Mouse (Mus musculus): Measurements from ENCODE around the gene Slc16a10. TPM values are rescaled to one million over a fixed set of nuclear protein-coding genes. Genes with fewer than 3 reads are reported as not detected.

Slc16a10 gene
- polyA plus RNA-seq, 1 experiment from 2014 or later: 17.9 TPM

GRCm38 (mm10) chr10:40068595-40068994 is 73.5 kb downstream of the Slc16a10 start:
- Histone ChIP-seq H3K4me1 (ENCODE audit: control insufficient read depth in 2 of 2, insufficient read depth in 2 of 2, low read length in 2 of 2) (peaks cover 9 to 17% of the 10 kb centered on the region in 2 experiments), H3K9me3 (ENCODE audit: control insufficient read depth, low read length) (no peaks in the 10 kb centered on the region), H3K4me2 (ENCODE audit: low read length) (0 out of 2 replicates have a peak overlapping the region, but pooled peaks have one; percentile 35), H3K9ac (ENCODE audit: low read length) (no peak overlapping the region), H3K36me3 (ENCODE audit: control insufficient read depth, insufficient read depth, low read length) (no peaks in the 10 kb centered on the region), H3K27me3 (ENCODE audit: control insufficient read depth, insufficient read depth, low read length) (no peaks in the 10 kb centered on the region), H3K4me3 (ENCODE audit: control insufficient read depth in 1 of 2, insufficient read depth in 1 of 2, low read depth in 1 of 2, low read length in 2 of 2) (no peak overlapping the region), H3K27ac (replicated peaks in 1 of 2; ENCODE audit: control insufficient read depth in 1 of 2, insufficient read depth in 1 of 2, low read depth in 2 of 2, low read length in 2 of 2) (peak overlapping the region in 1 of 2 experiments; percentile 42; a peak in 1 of 4 replicates)
- 78% methylated on average over 10 of the region's 10 CpGs for WGBS
- ATAC-seq (ENCODE audit: insufficient number of reproducible peaks, insufficient read depth, low FRiP score, low read depth): no peak

- Histone ChIP-seq H3K4me2 (ENCODE audit: low read length) (no peak overlapping the region), H3K36me3 (ENCODE audit: control insufficient read depth, insufficient read depth, low read length) (no peaks in the 10 kb centered on the region), H3K27ac (replicated peaks in 1 of 2; ENCODE audit: control insufficient read depth in 1 of 2, insufficient read depth in 1 of 2, low read depth in 2 of 2, low read length in 2 of 2) (no peak overlapping the region), H3K4me1 (ENCODE audit: control insufficient read depth in 2 of 2, insufficient read depth in 2 of 2, low read length in 2 of 2) (peaks cover 9 to 17% of the 10 kb centered on the region in 2 experiments), H3K27me3 (ENCODE audit: control insufficient read depth, insufficient read depth, low read length) (no peaks in the 10 kb centered on the region), H3K4me3 (ENCODE audit: control insufficient read depth in 1 of 2, insufficient read depth in 1 of 2, low read depth in 1 of 2, low read length in 2 of 2) (no peak overlapping the region), H3K9me3 (ENCODE audit: control insufficient read depth, low read length) (no peaks in the 10 kb centered on the region), H3K9ac (ENCODE audit: low read length) (no peak overlapping the region)
- WGBS: 60% methylated on average over 1 of the region's 1 CpGs
- ATAC-seq (ENCODE audit: insufficient number of reproducible peaks, insufficient read depth, low FRiP score, low read depth): no peak
Observed at GRCm38 (mm10) chr10:40067529-40067928, 74.5 kb downstream of the Slc16a10 start.

GRCm38 (mm10) chr10:40067071-40067470 is 75.0 kb downstream of the Slc16a10 start:
- Histone ChIP-seq H3K9me3 (ENCODE audit: control insufficient read depth, low read length) (no peaks in the 10 kb centered on the region), H3K4me2 (ENCODE audit: low read length) (no peak overlapping the region), H3K4me1 (ENCODE audit: control insufficient read depth in 2 of 2, insufficient read depth in 2 of 2, low read length in 2 of 2) (peaks cover 9 to 17% of the 10 kb centered on the region in 2 experiments), H3K27ac (replicated peaks in 1 of 2; ENCODE audit: control insufficient read depth in 1 of 2, insufficient read depth in 1 of 2, low read depth in 2 of 2, low read length in 2 of 2) (no peak overlapping the region), H3K27me3 (ENCODE audit: control insufficient read depth, insufficient read depth, low read length) (no peaks in the 10 kb centered on the region), H3K9ac (ENCODE audit: low read length) (no peak overlapping the region), H3K4me3 (ENCODE audit: control insufficient read depth in 1 of 2, insufficient read depth in 1 of 2, low read depth in 1 of 2, low read length in 2 of 2) (no peak overlapping the region), H3K36me3 (ENCODE audit: control insufficient read depth, insufficient read depth, low read length) (no peaks in the 10 kb centered on the region)
- no peak for ATAC-seq (ENCODE audit: insufficient number of reproducible peaks, insufficient read depth, low FRiP score, low read depth)
- WGBS: 86% methylated on average over 1 of the region's 1 CpGs

- no peak overlapping the region for H3K4me2 ChIP-seq (ENCODE audit: low read length)
- ATAC-seq (ENCODE audit: insufficient number of reproducible peaks, insufficient read depth, low FRiP score, low read depth): no peak
- 48% methylated on average over 3 of the region's 3 CpGs for WGBS
- H3K4me1 ChIP-seq (ENCODE audit: control insufficient read depth in 2 of 2, insufficient read depth in 2 of 2, low read length in 2 of 2): peaks cover 6 to 17% of the 10 kb centered on the region in 2 experiments
- no peak overlapping the region for H3K27ac ChIP-seq (replicated peaks in 1 of 2; ENCODE audit: control insufficient read depth in 1 of 2, insufficient read depth in 1 of 2, low read depth in 2 of 2, low read length in 2 of 2)
- no peaks in the 10 kb centered on the region for H3K9me3 ChIP-seq (ENCODE audit: control insufficient read depth, low read length)
- H3K36me3 ChIP-seq (ENCODE audit: control insufficient read depth, insufficient read depth, low read length): no peaks in the 10 kb centered on the region
- H3K4me3 ChIP-seq (ENCODE audit: control insufficient read depth in 1 of 2, insufficient read depth in 1 of 2, low read depth in 1 of 2, low read length in 2 of 2): no peak overlapping the region
- H3K9ac ChIP-seq (ENCODE audit: low read length): no peak overlapping the region
- no peaks in the 10 kb centered on the region for H3K27me3 ChIP-seq (ENCODE audit: control insufficient read depth, insufficient read depth, low read length)
Observed at GRCm38 (mm10) chr10:40065357-40065756, 76.7 kb downstream of the Slc16a10 start.

GRCm38 (mm10) chr10:40063291-40063890 is 78.7 kb downstream of the Slc16a10 start:
- H3K27me3 ChIP-seq (ENCODE audit: control insufficient read depth, insufficient read depth, low read length): no peaks in the 10 kb centered on the region
- ATAC-seq (ENCODE audit: insufficient number of reproducible peaks, insufficient read depth, low FRiP score, low read depth): no peak
- no peak overlapping the region for H3K9ac ChIP-seq (ENCODE audit: low read length)
- H3K36me3 ChIP-seq (ENCODE audit: control insufficient read depth, insufficient read depth, low read length): no peaks in the 10 kb centered on the region
- H3K27ac ChIP-seq (replicated peaks in 1 of 2; ENCODE audit: control insufficient read depth in 1 of 2, insufficient read depth in 1 of 2, low read depth in 2 of 2, low read length in 2 of 2): no peak overlapping the region
- H3K9me3 ChIP-seq (ENCODE audit: control insufficient read depth, low read length): no peaks in the 10 kb centered on the region
- peaks cover under 1 to 2% of the 10 kb centered on the region in 2 experiments; a peak in 3 of 4 replicates for H3K4me1 ChIP-seq (ENCODE audit: control insufficient read depth in 2 of 2, insufficient read depth in 2 of 2, low read length in 2 of 2)
- 41% methylated on average over 5 of the region's 5 CpGs for WGBS
- H3K4me3 ChIP-seq (ENCODE audit: control insufficient read depth in 1 of 2, insufficient read depth in 1 of 2, low read depth in 1 of 2, low read length in 2 of 2): no peak overlapping the region
- H3K4me2 ChIP-seq (ENCODE audit: low read length): no peak overlapping the region

- no peaks in the 10 kb centered on the region for H3K36me3 ChIP-seq (ENCODE audit: control insufficient read depth, insufficient read depth, low read length)
- no peaks in the 10 kb centered on the region for H3K9me3 ChIP-seq (ENCODE audit: control insufficient read depth, low read length)
- H3K4me3 ChIP-seq (ENCODE audit: control insufficient read depth in 1 of 2, insufficient read depth in 1 of 2, low read depth in 1 of 2, low read length in 2 of 2): no peak overlapping the region
- H3K27ac ChIP-seq (replicated peaks in 1 of 2; ENCODE audit: control insufficient read depth in 1 of 2, insufficient read depth in 1 of 2, low read depth in 2 of 2, low read length in 2 of 2): no peak overlapping the region
- H3K4me2 ChIP-seq (ENCODE audit: low read length): no peak overlapping the region
- H3K4me1 ChIP-seq (ENCODE audit: control insufficient read depth in 2 of 2, insufficient read depth in 2 of 2, low read length in 2 of 2): no peaks in the 10 kb centered on the region
- no peaks in the 10 kb centered on the region for H3K27me3 ChIP-seq (ENCODE audit: control insufficient read depth, insufficient read depth, low read length)
- WGBS: 72% methylated on average over 6 of the region's 6 CpGs
- no peak for ATAC-seq (ENCODE audit: insufficient number of reproducible peaks, insufficient read depth, low FRiP score, low read depth)
- no peak overlapping the region for H3K9ac ChIP-seq (ENCODE audit: low read length)
Observed at GRCm38 (mm10) chr10:40062812-40063211, 79.2 kb downstream of the Slc16a10 start.

- H3K27ac ChIP-seq (replicated peaks in 1 of 2; ENCODE audit: control insufficient read depth in 1 of 2, insufficient read depth in 1 of 2, low read depth in 2 of 2, low read length in 2 of 2): no peak overlapping the region
- 79% methylated on average over 5 of the region's 5 CpGs for WGBS
- H3K4me2 ChIP-seq (ENCODE audit: low read length): no peak overlapping the region
- H3K36me3 ChIP-seq (ENCODE audit: control insufficient read depth, insufficient read depth, low read length): no peaks in the 10 kb centered on the region
- H3K4me1 ChIP-seq (ENCODE audit: control insufficient read depth in 2 of 2, insufficient read depth in 2 of 2, low read length in 2 of 2): no peaks in the 10 kb centered on the region
- H3K9ac ChIP-seq (ENCODE audit: low read length): no peak overlapping the region
- H3K4me3 ChIP-seq (ENCODE audit: control insufficient read depth in 1 of 2, insufficient read depth in 1 of 2, low read depth in 1 of 2, low read length in 2 of 2): no peak overlapping the region
- no peak for ATAC-seq (ENCODE audit: insufficient number of reproducible peaks, insufficient read depth, low FRiP score, low read depth)
- no peaks in the 10 kb centered on the region for H3K27me3 ChIP-seq (ENCODE audit: control insufficient read depth, insufficient read depth, low read length)
- no peaks in the 10 kb centered on the region for H3K9me3 ChIP-seq (ENCODE audit: control insufficient read depth, low read length)
Observed at GRCm38 (mm10) chr10:40061926-40062325, 80.1 kb downstream of the Slc16a10 start.

- no peak overlapping the region for H3K27ac ChIP-seq (replicated peaks in 1 of 2; ENCODE audit: control insufficient read depth in 1 of 2, insufficient read depth in 1 of 2, low read depth in 2 of 2, low read length in 2 of 2)
- no peaks in the 10 kb centered on the region for H3K4me1 ChIP-seq (ENCODE audit: control insufficient read depth in 2 of 2, insufficient read depth in 2 of 2, low read length in 2 of 2)
- H3K36me3 ChIP-seq (ENCODE audit: control insufficient read depth, insufficient read depth, low read length): no peaks in the 10 kb centered on the region
- WGBS: 83% methylated on average over 3 of the region's 3 CpGs
- ATAC-seq (ENCODE audit: insufficient number of reproducible peaks, insufficient read depth, low FRiP score, low read depth): no peak
- no peaks in the 10 kb centered on the region for H3K27me3 ChIP-seq (ENCODE audit: control insufficient read depth, insufficient read depth, low read length)
- no peak overlapping the region for H3K9ac ChIP-seq (ENCODE audit: low read length)
- no peak overlapping the region for H3K4me2 ChIP-seq (ENCODE audit: low read length)
- H3K4me3 ChIP-seq (ENCODE audit: control insufficient read depth in 1 of 2, insufficient read depth in 1 of 2, low read depth in 1 of 2, low read length in 2 of 2): no peak overlapping the region
- H3K9me3 ChIP-seq (ENCODE audit: control insufficient read depth, low read length): no peaks in the 10 kb centered on the region
Observed at GRCm38 (mm10) chr10:40058786-40059120, 83.3 kb downstream of the Slc16a10 start.

Data from heart, embryonic 14.5 days (tissue).